33 mouse cellular contexts compared by ENCODE assay signal in the genomic region with DNA sequence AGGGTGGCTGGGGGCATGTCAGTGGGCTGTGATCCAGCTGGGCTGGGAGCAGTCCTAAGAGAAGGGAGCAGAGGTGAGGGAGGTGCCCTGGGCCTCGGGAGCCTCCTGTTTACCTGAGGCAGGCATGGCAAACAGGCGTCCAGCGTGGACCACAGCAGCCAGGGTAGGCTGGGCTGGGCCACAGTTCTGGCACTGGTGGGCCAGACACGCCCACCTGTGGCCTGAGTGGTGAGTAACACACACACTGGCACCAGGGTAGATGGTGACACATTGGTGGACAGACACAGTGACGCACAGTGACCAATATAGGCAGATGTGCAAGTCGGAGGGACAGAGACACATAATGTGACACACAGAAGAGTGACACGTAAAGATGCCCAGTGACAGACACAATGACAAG. TPM values are rescaled to one million over a fixed set of nuclear protein-coding genes. Genes with fewer than 3 reads are reported as not detected.
DNase-seq lines count a peak whose midpoint lies in the region; ATAC-seq lines count a peak whose summit lies in the region.
"Had no signal": no experiment of that assay in that cellular context is flagged by ENCODE, and none has a peak within 500 bp of the region (broad histone marks: within the 10 kb centered on the region; RNA-seq: fewer than 3 reads in every experiment).

No protein-coding gene starts in this region.

- H3K36me3 ChIP-seq in liver, embryonic 12.5 days: peaks cover 22% of the 10 kb centered on the region
- peaks cover 7% of the 10 kb centered on the region for H3K36me3 ChIP-seq in liver, embryonic 15.5 days (replicated peaks)

- no peak overlapping the region for H3K4me3 ChIP-seq in liver, embryonic 12.5 days
- H3K4me3 ChIP-seq in liver, embryonic 15.5 days (replicated peaks): no peak overlapping the region
- H3K4me3 ChIP-seq: embryonic facial prominence, embryonic 15.5 days; heart, embryonic 13.5 days; hindbrain, embryonic 12.5 days; kidney, embryonic 15.5 days; limb, embryonic 13.5 days; midbrain, embryonic 15.5 days; neural tube, embryonic 13.5 days had no signal

- no peak overlapping the region for H3K9ac ChIP-seq in liver, embryonic 12.5 days
- H3K9ac ChIP-seq in liver, embryonic 15.5 days: no peak overlapping the region
- H3K9ac ChIP-seq: embryonic facial prominence, embryonic 15.5 days; hindbrain, embryonic 12.5 days; kidney, embryonic 15.5 days; limb, embryonic 13.5 days; lung, embryonic 14.5 days; midbrain, embryonic 15.5 days; neural tube, embryonic 13.5 days had no signal

- H3K27me3 ChIP-seq in liver, embryonic 12.5 days (replicated peaks): peaks cover 32% of the 10 kb centered on the region
- H3K27me3 ChIP-seq in liver, embryonic 15.5 days: peaks cover 21% of the 10 kb centered on the region
- H3K27me3 ChIP-seq: embryonic facial prominence, embryonic 15.5 days; hindbrain, embryonic 12.5 days; kidney, embryonic 15.5 days; limb, embryonic 13.5 days; midbrain, embryonic 15.5 days; neural tube, embryonic 13.5 days; Patski had no signal

- 70% methylated on average over 7 of the region's 7 CpGs for WGBS in liver, embryonic 12.5 days (ENCODE audit: insufficient replicate concordance)
- WGBS in liver, embryonic 15.5 days (ENCODE audit: insufficient replicate concordance): 51% methylated on average over 7 of the region's 7 CpGs

- peak overlapping the region; percentile 42; the same call in 1 of the 2 replicates for H3K27ac ChIP-seq in liver, embryonic 12.5 days
- peak overlapping the region; percentile 20; the same call in 1 of the 2 replicates for H3K27ac ChIP-seq in liver, embryonic 15.5 days (replicated peaks)
- H3K27ac ChIP-seq: heart, embryonic 13.5 days; hindbrain, embryonic 12.5 days; kidney, embryonic 15.5 days; midbrain, embryonic 15.5 days; neural tube, embryonic 13.5 days had no signal

- H3K4me1 ChIP-seq in liver, embryonic 12.5 days: peaks cover 53% of the 10 kb centered on the region
- H3K4me1 ChIP-seq in liver, embryonic 15.5 days (replicated peaks): peaks cover 53% of the 10 kb centered on the region

- DNase-seq in adrenal gland, postnatal 10 days: peak; percentile 38
- no peak for DNase-seq in adrenal gland, postnatal 4 days (ENCODE audit: low spot score in 2 of 2)
- DNase-seq in liver: no peak
- no peak for DNase-seq in embryo, embryonic 9.5 days (ENCODE audit: extremely low spot score)
- DNase-seq: B cell, adult 2 months; cerebellum, adult 11-12 months; cerebellum, postnatal 36 days; gastrocnemius, postnatal 10 days; heart, postnatal 14 days; kidney, adult 11 months; kidney, postnatal 36 days; lung, embryonic 14.5 days; retina, postnatal 1 day; right cerebral cortex, postnatal 4 days; thymus, postnatal 4 days had no signal

- H3K9me3 ChIP-seq in liver, embryonic 12.5 days (replicated peaks): no peaks in the 10 kb centered on the region
- H3K9me3 ChIP-seq in liver, embryonic 15.5 days (replicated peaks): no peaks in the 10 kb centered on the region
- H3K9me3 ChIP-seq: embryonic facial prominence, embryonic 15.5 days; G1E; heart, embryonic 13.5 days; hindbrain, embryonic 12.5 days; kidney, embryonic 15.5 days; limb, embryonic 13.5 days; midbrain, embryonic 15.5 days; neural tube, embryonic 13.5 days had no signal

- no peak for ATAC-seq in liver, embryonic 12.5 days
- no peak; the same call in 1 of the 2 replicates for ATAC-seq in liver, embryonic 15.5 days (ENCODE audit: insufficient read depth)
- no peak for ATAC-seq in activated CD4-positive, CD25-positive, alpha-beta regulatory T cell, adult 4 months
- ATAC-seq: forebrain, embryonic 16.5 days; midbrain, embryonic 15.5 days; Patski had no signal

- H3K4me2 ChIP-seq in liver, embryonic 12.5 days: no peak overlapping the region
- H3K4me2 ChIP-seq in liver, embryonic 15.5 days: no peak overlapping the region; the same call in 1 of the 2 replicates
- H3K4me2 ChIP-seq: embryonic facial prominence, embryonic 15.5 days; heart, embryonic 13.5 days; hindbrain, embryonic 12.5 days; kidney, embryonic 15.5 days; limb, embryonic 13.5 days; lung, embryonic 14.5 days; midbrain, embryonic 15.5 days; neural tube, embryonic 13.5 days had no signal

RNA-seq across cellular contexts. Expression of gene Irf2bp1, which starts 6.7 kb away (rescaled TPM):
- 10 to 100 TPM; 36.9 to 37.2 TPM for total RNA-seq in adrenal gland, postnatal 10 days (2021)
- 10 to 100 TPM; 44.3 to 49.1 TPM for total RNA-seq in adrenal gland, postnatal 4 days (2021)
- polyA plus RNA-seq in liver, embryonic 12.5 days (2016; fragmentation: Nextera tagmentation; extraction: Ambion mirVana): 20.1 and 22.3 TPM in 2 replicates
- 8.2 and 9.9 TPM in 2 replicates for polyA plus RNA-seq in liver, embryonic 15.5 days (2015; fragmentation: Nextera tagmentation; extraction: Ambion mirVana)
- 1 to 10 TPM; 2.0 to 3.0 TPM for polyA plus RNA-seq in activated CD4-positive, CD25-positive, alpha-beta regulatory T cell, adult 4 months (2017; shearing (Covaris generic))

RNA-seq across cellular contexts. Expression of gene Foxa3, which starts 12.8 kb away (rescaled TPM):
- 10 to 100 TPM in 1 of 2 experiments, 1 to 10 TPM in 1; 4.8 to 14.0 TPM for total RNA-seq in adrenal gland, postnatal 10 days (2021)
- 1 to 10 TPM in 1 of 2 experiments, under 1 TPM in 1; 0.50 to 4.5 TPM for total RNA-seq in adrenal gland, postnatal 4 days (2021)
- polyA plus RNA-seq in liver, embryonic 12.5 days (2016; fragmentation: Nextera tagmentation; extraction: Ambion mirVana): 25.3 and 26.6 TPM in 2 replicates
- polyA plus RNA-seq in liver, embryonic 15.5 days (2015; fragmentation: Nextera tagmentation; extraction: Ambion mirVana): 45.8 and 52.1 TPM in 2 replicates
- under 1 TPM in 1 of 2 experiments, not detected in 1; 0.16 TPM for polyA plus RNA-seq in activated CD4-positive, CD25-positive, alpha-beta regulatory T cell, adult 4 months (2017; shearing (Covaris generic))
- total RNA-seq: adrenal gland, postnatal 36 days; G1E; granulocyte monocyte progenitor cell, adult 5-6 weeks; heart, postnatal 14 days; left cerebral cortex, postnatal 14 days had no signal
- polyA plus RNA-seq: forebrain, embryonic 16.5 days; G1E; midbrain, embryonic 15.5 days had no signal

RNA-seq across cellular contexts. Expression of gene Sympk, which starts 13.6 kb away (rescaled TPM):
- total RNA-seq in adrenal gland, postnatal 10 days (2021): 10 to 100 TPM; 78.0 to 89.0 TPM
- total RNA-seq in adrenal gland, postnatal 4 days (2021): 100 to 1,000 TPM; 109 to 119 TPM
- polyA plus RNA-seq in liver, embryonic 12.5 days (2016; fragmentation: Nextera tagmentation; extraction: Ambion mirVana): 30.3 and 33.3 TPM in 2 replicates
- polyA plus RNA-seq in liver, embryonic 15.5 days (2015; fragmentation: Nextera tagmentation; extraction: Ambion mirVana): 14.6 and 15.4 TPM in 2 replicates
- polyA plus RNA-seq in activated CD4-positive, CD25-positive, alpha-beta regulatory T cell, adult 4 months (2017; shearing (Covaris generic)): 10 to 100 TPM in 1 of 2 experiments, 1 to 10 TPM in 1; 10.0 to 10.3 TPM

RNA-seq across cellular contexts. Expression of gene Mypop, which starts 19.5 kb away (rescaled TPM):
- total RNA-seq in adrenal gland, postnatal 10 days (2021): 1 to 10 TPM; 6.4 to 6.8 TPM
- 1 to 10 TPM; 7.2 to 8.3 TPM for total RNA-seq in adrenal gland, postnatal 4 days (2021)
- polyA plus RNA-seq in liver, embryonic 12.5 days (2016; fragmentation: Nextera tagmentation; extraction: Ambion mirVana): 1.3 and 1.7 TPM in 2 replicates
- polyA plus RNA-seq in liver, embryonic 15.5 days (2015; fragmentation: Nextera tagmentation; extraction: Ambion mirVana): 0.15 and 0.55 TPM in 2 replicates
- polyA plus RNA-seq in activated CD4-positive, CD25-positive, alpha-beta regulatory T cell, adult 4 months (2017; shearing (Covaris generic)): 1 to 10 TPM; 2.2 to 2.8 TPM

RNA-seq across cellular contexts. Expression of gene Nanos2, which starts 23.4 kb away (rescaled TPM):
- total RNA-seq in adrenal gland, postnatal 10 days (2021): not detected
- total RNA-seq in adrenal gland, postnatal 4 days (2021): under 1 TPM in 1 of 2 experiments, not detected in 1; 0.20 TPM
- not detected in 2 replicates for polyA plus RNA-seq in liver, embryonic 12.5 days (2016; fragmentation: Nextera tagmentation; extraction: Ambion mirVana)
- not detected in 2 replicates for polyA plus RNA-seq in liver, embryonic 15.5 days (2015; fragmentation: Nextera tagmentation; extraction: Ambion mirVana)
- under 1 TPM in 1 of 2 experiments, not detected in 1; 0.31 TPM for polyA plus RNA-seq in activated CD4-positive, CD25-positive, alpha-beta regulatory T cell, adult 4 months (2017; shearing (Covaris generic))
- total RNA-seq: adrenal gland, postnatal 36 days; CH12.LX; gastrocnemius, postnatal 10 days; granulocyte monocyte progenitor cell, adult 5-6 weeks; heart, postnatal 14 days had no signal
- polyA plus RNA-seq: embryonic facial prominence, embryonic 15.5 days; G1E; heart, embryonic 13.5 days; kidney, embryonic 15.5 days; limb, embryonic 13.5 days; lung, embryonic 14.5 days; Patski; stomach, embryonic 14.5 days had no signal

Comparison
In these comparisons a context has a peak if more than half of its experiments do, and no peak if none do; other contexts are left out.
1. RNA of gene Foxa3, which starts 12.8 kb away (polyA plus RNA-seq): 45.8 to 52.1 TPM in liver, embryonic 15.5 days and 25.3 to 26.6 TPM in liver, embryonic 12.5 days; 0.16 TPM in activated CD4-positive, CD25-positive, alpha-beta regulatory T cell, adult 4 months; every median in the first group is over 10 times any median in the second.